Mouse (Mus musculus) adrenal gland, adult 8-10 months (tissue): ENCODE measurements around the gene Dlgap4. TPM values are rescaled to one million over a fixed set of nuclear protein-coding genes. Genes with fewer than 3 reads are reported as not detected.
"Not testable (repeated sequence)": the region's sequence is repeated elsewhere in the genome, so short reads cannot be mapped to it uniquely, and the experiment has no call there.

Source experiments
- DNase-seq: peaks from one replicate; pipeline ENCODE4 v3.0.0; 2022
- total RNA-seq, 4 experiments: library from RNA; stranded (reverse); gene quantifications; 2 replicates each; pipeline ENCODE4 v1.2.4; 2022

The Dlgap4 gene
- total RNA-seq, 4 experiments from 2014 or later: 43.0 to 72.3 (median 58.4) TPM

GRCm38 (mm10) chr2:156777326-156778004, 164.0 kb downstream of the Dlgap4 start:
- no peak for DNase-seq

- no peak for DNase-seq
Observed at GRCm38 (mm10) chr2:156778571-156778970, 165.1 kb downstream of the Dlgap4 start.

GRCm38 (mm10) chr2:156779036-156779435, 165.5 kb downstream of the Dlgap4 start:
- DNase-seq: no peak

- no peak for DNase-seq
Observed at GRCm38 (mm10) chr2:156779488-156779887, 166.0 kb downstream of the Dlgap4 start.

GRCm38 (mm10) chr2:156780129-156780528, 166.6 kb downstream of the Dlgap4 start:
- no peak for DNase-seq

GRCm38 (mm10) chr2:156780752-156781151, 167.2 kb downstream of the Dlgap4 start:
- DNase-seq: no peak

GRCm38 (mm10) chr2:156781281-156781680, 167.8 kb downstream of the Dlgap4 start:
- no peak for DNase-seq

- no peak for DNase-seq
Observed at GRCm38 (mm10) chr2:156781836-156782480, 168.5 kb downstream of the Dlgap4 start.

GRCm38 (mm10) chr2:156782481-156783348, 169.2 kb downstream of the Dlgap4 start:
- DNase-seq: no peak

GRCm38 (mm10) chr2:156783349-156783728, 169.8 kb downstream of the Dlgap4 start:
- DNase-seq: peak; percentile 57

- DNase-seq: no peak
Observed at GRCm38 (mm10) chr2:156784016-156784585, 170.6 kb downstream of the Dlgap4 start.

GRCm38 (mm10) chr2:156784891-156785290, 171.4 kb downstream of the Dlgap4 start:
- DNase-seq: no peak

- not testable (repeated sequence) for DNase-seq
Observed at GRCm38 (mm10) chr2:156786369-156786768, 172.9 kb downstream of the Dlgap4 start.

GRCm38 (mm10) chr2:156787090-156787775, 173.7 kb downstream of the Dlgap4 start:
- DNase-seq: no peak

GRCm38 (mm10) chr2:156787776-156788105, 174.2 kb downstream of the Dlgap4 start:
- no peak for DNase-seq

GRCm38 (mm10) chr2:156788836-156789235, 175.3 kb downstream of the Dlgap4 start:
- DNase-seq: no peak

GRCm38 (mm10) chr2:156798516-156798915, 185.0 kb downstream of the Dlgap4 start:
- DNase-seq: no peak

GRCm38 (mm10) chr2:156801045-156801444, 187.5 kb downstream of the Dlgap4 start:
- no peak for DNase-seq

GRCm38 (mm10) chr2:156802116-156802515, 188.6 kb downstream of the Dlgap4 start:
- not testable (repeated sequence) for DNase-seq

GRCm38 (mm10) chr2:156803698-156804372, 190.3 kb downstream of the Dlgap4 start:
- no peak for DNase-seq

- no peak for DNase-seq
Observed at GRCm38 (mm10) chr2:156804589-156804988, 191.1 kb downstream of the Dlgap4 start.

GRCm38 (mm10) chr2:156806886-156807285, 193.4 kb downstream of the Dlgap4 start:
- no peak for DNase-seq
